Mouse (Mus musculus) ES-Bruce4 (cell line): ENCODE measurements around the gene Tlk1. TPM values are rescaled to one million over a fixed set of nuclear protein-coding genes. Genes with fewer than 3 reads are reported as not detected.

Experiments used
- H3K27ac ChIP-seq: 2 replicates; pipeline ENCODE4 v1.5.1; 2012; ENCODE audit warnings: low read length, inconsistent platforms; ENCODE audit not compliant: insufficient read depth
- H3K27me3 ChIP-seq: 2 replicates; pipeline ENCODE4 v1.6.1; 2012; ENCODE audit warnings: mild to moderate bottlenecking, low read length, inconsistent platforms; ENCODE audit not compliant: control insufficient read depth, poor library complexity, insufficient read depth, severe bottlenecking
- H3K36me3 ChIP-seq: 2 replicates; pipeline ENCODE4 v1.6.1; 2012; ENCODE audit warnings: inconsistent platforms, mild to moderate bottlenecking, low read length, moderate library complexity; ENCODE audit not compliant: control insufficient read depth, poor library complexity, insufficient read depth, severe bottlenecking
- H3K4me1 ChIP-seq: one replicate; pipeline ENCODE4 v1.8.1; 2011; ENCODE audit warnings: low read length; ENCODE audit not compliant: control insufficient read depth, insufficient read depth
- H3K4me3 ChIP-seq: 2 replicates; pipeline ENCODE4 v1.5.1; 2011; ENCODE audit warnings: low read depth, mild to moderate bottlenecking, low read length
- H3K9ac ChIP-seq: 2 replicates; pipeline ENCODE4 v1.6.1; 2012; ENCODE audit warnings: low read depth, mild to moderate bottlenecking, inconsistent platforms; ENCODE audit not compliant: poor library complexity, severe bottlenecking
- H3K9me3 ChIP-seq: replicated peaks from 2 replicates; pipeline ENCODE4 v1.6.1; 2012; ENCODE audit warnings: mild to moderate bottlenecking, low read length, inconsistent platforms; ENCODE audit not compliant: control insufficient read depth, poor library complexity, insufficient read depth, severe bottlenecking
- CTCF ChIP-seq: IDR thresholded peaks from one replicate; pipeline ENCODE4 v1.8.1; 2011; ENCODE audit warnings: low read depth, low read length
- EP300 ChIP-seq: IDR thresholded peaks from 2 replicates; pipeline ENCODE4 v1.6.1; 2011; ENCODE audit warnings: low read depth, low read length; ENCODE audit not compliant: insufficient read depth
- POLR2A ChIP-seq: IDR thresholded peaks from one replicate; pipeline ENCODE4 v1.8.1; 2011; ENCODE audit warnings: low read length; ENCODE audit not compliant: insufficient read depth
- polyA plus RNA-seq: library from polyadenylated mRNA; stranded (reverse); fragments of >200 nt; gene quantifications from 2 replicates; pipeline ENCODE4 v1.2.4, GENCODE M21; 2011; ENCODE audit warnings: low read depth; ENCODE audit not compliant: missing spikeins, insufficient read depth, insufficient read length

Tlk1 gene
- polyA plus RNA-seq, 1 experiment: 83.4 TPM

GRCm38 (mm10) chr2:70867231-70867630 lies 41.7 kb upstream of the Tlk1 start:
- H3K9ac ChIP-seq: no peak overlapping the region
- no peaks in the 10 kb centered on the region for H3K9me3 ChIP-seq
- no peak overlapping the region for H3K27ac ChIP-seq
- no peak overlapping the region for H3K4me3 ChIP-seq
- no peaks in the 10 kb centered on the region for H3K27me3 ChIP-seq
- H3K4me1 ChIP-seq: no peaks in the 10 kb centered on the region
- no peaks in the 10 kb centered on the region for H3K36me3 ChIP-seq
- TF ChIP-seq EP300 (no peak), CTCF (no peak), POLR2A (no peak)

GRCm38 (mm10) chr2:70862881-70863280 lies 37.4 kb upstream of the Tlk1 start:
- TF ChIP-seq POLR2A (no peak), EP300 (no peak), CTCF (no peak)
- H3K36me3 ChIP-seq: no peaks in the 10 kb centered on the region
- H3K9me3 ChIP-seq: no peaks in the 10 kb centered on the region
- H3K27ac ChIP-seq: no peak overlapping the region
- H3K27me3 ChIP-seq: no peaks in the 10 kb centered on the region
- no peaks in the 10 kb centered on the region for H3K4me1 ChIP-seq
- no peak overlapping the region for H3K9ac ChIP-seq
- no peak overlapping the region for H3K4me3 ChIP-seq

- no peaks in the 10 kb centered on the region for H3K9me3 ChIP-seq
- H3K9ac ChIP-seq: no peak overlapping the region
- no peaks in the 10 kb centered on the region for H3K4me1 ChIP-seq
- no peak for TF ChIP-seq CTCF
- no peak for TF ChIP-seq EP300
- TF ChIP-seq POLR2A: no peak
- no peaks in the 10 kb centered on the region for H3K36me3 ChIP-seq
- no peak overlapping the region for H3K27ac ChIP-seq
- no peak overlapping the region for H3K4me3 ChIP-seq
- H3K27me3 ChIP-seq: no peaks in the 10 kb centered on the region
Measured at GRCm38 (mm10) chr2:70859740-70860139, 34.2 kb upstream of the Tlk1 start.

DNA sequence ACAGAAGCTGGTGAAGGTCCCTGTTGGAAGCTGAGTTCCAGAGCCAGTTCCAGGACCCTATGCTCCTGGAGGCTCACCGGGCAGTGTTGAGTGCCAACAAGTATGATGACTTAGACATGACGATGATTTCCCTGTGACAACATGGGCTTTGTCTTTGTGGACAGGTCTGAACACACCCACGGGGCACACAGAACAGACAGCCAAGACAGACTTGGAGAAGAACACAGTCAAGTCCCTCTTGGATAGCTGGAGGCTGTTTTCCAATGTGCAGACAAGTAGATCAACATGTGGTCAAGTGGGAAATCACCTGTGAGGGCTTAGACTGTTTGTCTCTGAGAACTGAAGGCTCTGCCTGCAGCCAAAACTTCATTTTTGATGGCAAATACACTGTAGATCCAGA lies 31.4 kb upstream of the Tlk1 start:
- no peaks in the 10 kb centered on the region for H3K36me3 ChIP-seq
- TF ChIP-seq POLR2A (no peak), CTCF (no peak), EP300 (no peak)
- no peak overlapping the region for H3K27ac ChIP-seq
- H3K4me3 ChIP-seq: no peak overlapping the region
- H3K27me3 ChIP-seq: no peaks in the 10 kb centered on the region
- no peaks in the 10 kb centered on the region for H3K9me3 ChIP-seq
- H3K4me1 ChIP-seq: no peaks in the 10 kb centered on the region
- no peak overlapping the region for H3K9ac ChIP-seq

GRCm38 (mm10) chr2:70854231-70854888 lies 28.8 kb upstream of the Tlk1 start:
- no peak overlapping the region for H3K4me3 ChIP-seq
- no peaks in the 10 kb centered on the region for H3K36me3 ChIP-seq
- no peaks in the 10 kb centered on the region for H3K27me3 ChIP-seq
- H3K9me3 ChIP-seq: no peaks in the 10 kb centered on the region
- no peaks in the 10 kb centered on the region for H3K4me1 ChIP-seq
- H3K27ac ChIP-seq: no peak overlapping the region
- no peak for TF ChIP-seq CTCF
- no peak for TF ChIP-seq EP300
- TF ChIP-seq POLR2A: no peak
- H3K9ac ChIP-seq: no peak overlapping the region

GRCm38 (mm10) chr2:70853329-70853728 lies 27.8 kb upstream of the Tlk1 start:
- TF ChIP-seq CTCF (no peak), POLR2A (no peak), EP300 (no peak)
- Histone ChIP-seq H3K27ac (no peak overlapping the region), H3K9ac (no peak overlapping the region), H3K27me3 (no peaks in the 10 kb centered on the region), H3K4me3 (no peak overlapping the region), H3K4me1 (no peaks in the 10 kb centered on the region), H3K9me3 (no peaks in the 10 kb centered on the region), H3K36me3 (no peaks in the 10 kb centered on the region)
